Mouse (Mus musculus): Measurements from ENCODE around the gene Clcc1. TPM values are rescaled to one million over a fixed set of nuclear protein-coding genes. Genes with fewer than 3 reads are reported as not detected.
A peak's percentile ranks its signal among the peaks of the same experiment; 100 is the strongest.
"Not testable (repeated sequence)": the region's sequence is repeated elsewhere in the genome, so short reads cannot be mapped to it uniquely, and the experiment has no call there.

Gene Clcc1
- polyA plus RNA-seq (2015; fragmentation: Nextera tagmentation; extraction: Ambion mirVana): 49.6 and 56.9 TPM in 2 replicates

- Histone ChIP-seq H3K4me2 (replicated peaks) (peak within 1 kb of the TSS; percentile 54), H3K4me3 (peak within 1 kb of the TSS; percentile 99), H3K9ac (replicated peaks) (peak within 1 kb of the TSS; percentile 93), H3K4me1 (peaks cover 19% of the 10 kb centered on the region), H3K36me3 (no peaks in the 10 kb centered on the region), H3K27ac (replicated peaks) (peak within 1 kb of the TSS; percentile 94), H3K27me3 (no peaks in the 10 kb centered on the region), H3K9me3 (no peaks in the 10 kb centered on the region)
- peak; percentile 99 for ATAC-seq (replicated peaks)
- under 1% methylated on average over 51 of the region's 57 CpGs for WGBS
Observed at GRCm38 (mm10) chr3:108653710-108654379, at the start of gene Clcc1. Gene Clcc1, plus strand, starts transcription at chr3:108653913.

GRCm38 (mm10) chr3:108608906-108609305 is 44.8 kb upstream of the Clcc1 start:
- Histone ChIP-seq H3K4me3 (no peak overlapping the region), H3K4me1 (peaks cover 3% of the 10 kb centered on the region; the same call in 1 of the 2 replicates), H3K9ac (replicated peaks) (no peak overlapping the region), H3K36me3 (peaks cover 29% of the 10 kb centered on the region), H3K4me2 (replicated peaks) (no peak overlapping the region), H3K27me3 (no peaks in the 10 kb centered on the region), H3K27ac (replicated peaks) (no peak overlapping the region), H3K9me3 (no peaks in the 10 kb centered on the region)
- WGBS: 74% methylated on average over 3 of the region's 3 CpGs
- no peak for ATAC-seq (replicated peaks)

GRCm38 (mm10) chr3:108634761-108635160 is 19.0 kb upstream of the Clcc1 start:
- Histone ChIP-seq H3K36me3 (peaks cover 49% of the 10 kb centered on the region), H3K9ac (replicated peaks) (no peak overlapping the region), H3K4me3 (no peak overlapping the region), H3K27me3 (no peaks in the 10 kb centered on the region), H3K27ac (replicated peaks) (no peak overlapping the region), H3K4me1 (no peaks in the 10 kb centered on the region), H3K4me2 (replicated peaks) (no peak overlapping the region), H3K9me3 (no peaks in the 10 kb centered on the region)
- 88% methylated on average over 5 of the region's 5 CpGs for WGBS
- no peak for ATAC-seq (replicated peaks)

GRCm38 (mm10) chr3:108639412-108639811 is 14.3 kb upstream of the Clcc1 start:
- H3K9me3 ChIP-seq: no peaks in the 10 kb centered on the region
- no peak overlapping the region for H3K9ac ChIP-seq (replicated peaks)
- WGBS: 61% methylated on average over 4 of the region's 4 CpGs
- H3K36me3 ChIP-seq: peaks cover 65% of the 10 kb centered on the region
- no peak overlapping the region for H3K4me2 ChIP-seq (replicated peaks)
- ATAC-seq (replicated peaks): no peak
- no peak overlapping the region for H3K27ac ChIP-seq (replicated peaks)
- H3K4me3 ChIP-seq: no peak overlapping the region
- no peaks in the 10 kb centered on the region for H3K27me3 ChIP-seq
- H3K4me1 ChIP-seq: no peaks in the 10 kb centered on the region

GRCm38 (mm10) chr3:108640998-108641397 is 12.7 kb upstream of the Clcc1 start:
- no peak for ATAC-seq (replicated peaks)
- Histone ChIP-seq H3K9me3 (no peaks in the 10 kb centered on the region), H3K4me1 (no peaks in the 10 kb centered on the region), H3K27ac (replicated peaks) (no peak overlapping the region), H3K9ac (replicated peaks) (no peak overlapping the region), H3K4me2 (replicated peaks) (no peak overlapping the region), H3K27me3 (no peaks in the 10 kb centered on the region), H3K4me3 (no peak overlapping the region), H3K36me3 (peaks cover 65% of the 10 kb centered on the region)
- WGBS: 90% methylated on average over 4 of the region's 4 CpGs

GRCm38 (mm10) chr3:108644856-108645255 is 8.9 kb upstream of the Clcc1 start:
- ATAC-seq (replicated peaks): no peak
- Histone ChIP-seq H3K9ac (replicated peaks) (no peak overlapping the region), H3K4me3 (no peak overlapping the region), H3K36me3 (peaks cover 43% of the 10 kb centered on the region), H3K9me3 (no peaks in the 10 kb centered on the region), H3K4me2 (replicated peaks) (no peak overlapping the region), H3K4me1 (no peaks in the 10 kb centered on the region), H3K27ac (replicated peaks) (no peak overlapping the region), H3K27me3 (no peaks in the 10 kb centered on the region)
- WGBS: 90% methylated on average over 3 of the region's 3 CpGs

- no peaks in the 10 kb centered on the region for H3K27me3 ChIP-seq
- H3K4me3 ChIP-seq: no peak overlapping the region
- 33% methylated on average over 7 of the region's 7 CpGs for WGBS
- H3K27ac ChIP-seq (replicated peaks): no peak overlapping the region
- H3K9ac ChIP-seq (replicated peaks): no peak overlapping the region
- no peaks in the 10 kb centered on the region for H3K9me3 ChIP-seq
- H3K4me1 ChIP-seq: no peaks in the 10 kb centered on the region
- peaks cover 38% of the 10 kb centered on the region for H3K36me3 ChIP-seq
- H3K4me2 ChIP-seq (replicated peaks): no peak overlapping the region
- no peak for ATAC-seq (replicated peaks)
Observed at GRCm38 (mm10) chr3:108646036-108646435, 7.7 kb upstream of the Clcc1 start.

- WGBS: 36% methylated on average over 5 of the region's 5 CpGs
- H3K4me3 ChIP-seq; H3K27me3 ChIP-seq; H3K4me2 ChIP-seq (replicated peaks); H3K27ac ChIP-seq (replicated peaks); H3K4me1 ChIP-seq; H3K9ac ChIP-seq (replicated peaks); H3K9me3 ChIP-seq; ATAC-seq (replicated peaks): not testable (repeated sequence)
- peaks cover 33% of the 10 kb centered on the region for H3K36me3 ChIP-seq
Observed at GRCm38 (mm10) chr3:108647681-108648080, 6.0 kb upstream of the Clcc1 start.

- Histone ChIP-seq H3K27me3 (no peaks in the 10 kb centered on the region), H3K9me3 (no peaks in the 10 kb centered on the region), H3K36me3 (no peaks in the 10 kb centered on the region), H3K4me1 (peaks cover 19% of the 10 kb centered on the region), H3K27ac (replicated peaks) (no peak overlapping the region), H3K4me2 (replicated peaks) (peak overlapping the region; percentile 26), H3K4me3 (no peak overlapping the region), H3K9ac (replicated peaks) (no peak overlapping the region)
- ATAC-seq (replicated peaks): no peak
- WGBS: 24% methylated on average over 9 of the region's 9 CpGs
Observed at GRCm38 (mm10) chr3:108652866-108653642, 659 bp upstream of the Clcc1 start.

GRCm38 (mm10) chr3:108654566-108654965 is 853 bp downstream of the Clcc1 start:
- peak overlapping the region; percentile 93 for H3K9ac ChIP-seq (replicated peaks)
- no peak for ATAC-seq (replicated peaks)
- H3K4me1 ChIP-seq: peaks cover 19% of the 10 kb centered on the region
- no peaks in the 10 kb centered on the region for H3K27me3 ChIP-seq
- peak overlapping the region; percentile 54 for H3K4me2 ChIP-seq (replicated peaks)
- no peaks in the 10 kb centered on the region for H3K36me3 ChIP-seq
- 32% methylated on average over 14 of the region's 14 CpGs for WGBS
- no peak overlapping the region for H3K27ac ChIP-seq (replicated peaks)
- no peaks in the 10 kb centered on the region for H3K9me3 ChIP-seq
- H3K4me3 ChIP-seq: peak overlapping the region; percentile 99

- 79% methylated on average over 7 of the region's 7 CpGs for WGBS
- ATAC-seq (replicated peaks): no peak
- no peaks in the 10 kb centered on the region for H3K27me3 ChIP-seq
Observed at GRCm38 (mm10) chr3:108655486-108655885, 1.8 kb downstream of the Clcc1 start.

GRCm38 (mm10) chr3:108658612-108659011 is 4.9 kb downstream of the Clcc1 start:
- Histone ChIP-seq H3K4me2 (replicated peaks) (no peak overlapping the region), H3K4me3 (no peak overlapping the region), H3K9ac (replicated peaks) (no peak overlapping the region), H3K4me1 (peaks cover 14% of the 10 kb centered on the region), H3K27me3 (no peaks in the 10 kb centered on the region), H3K9me3 (no peaks in the 10 kb centered on the region), H3K36me3 (peaks cover 20% of the 10 kb centered on the region), H3K27ac (replicated peaks) (no peak overlapping the region)
- ATAC-seq (replicated peaks): no peak
- 94% methylated on average over 9 of the region's 9 CpGs for WGBS

More at GRCm38 (mm10) chr3:108655486-108655885, 1.8 kb downstream of the Clcc1 start:
- H3K27ac ChIP-seq (replicated peaks): no peak overlapping the region
- H3K9me3 ChIP-seq: no peaks in the 10 kb centered on the region
- peaks cover 19% of the 10 kb centered on the region for H3K4me1 ChIP-seq
- H3K36me3 ChIP-seq: no peaks in the 10 kb centered on the region
- no peak overlapping the region for H3K9ac ChIP-seq (replicated peaks)
- no peak overlapping the region for H3K4me2 ChIP-seq (replicated peaks)
- H3K4me3 ChIP-seq: no peak overlapping the region

Measured in forebrain, embryonic 15.5 days (tissue).